Mouse (Mus musculus) heart, adult 2 months (tissue): ENCODE results near the gene 9430038I01Rik. TPM values are rescaled to one million over a fixed set of nuclear protein-coding genes. Genes with fewer than 3 reads are reported as not detected.

Experiments
- DNase-seq, 2 experiments: peaks; one replicate each; pipeline ENCODE4 v3.0.0; 2021
- H3K27ac ChIP-seq: fragments of 200-600 bp; 2 replicates; pipeline ENCODE4 v1.8.1; 2022
- H3K27me3 ChIP-seq: fragments of 200-500 bp; 2 replicates; pipeline ENCODE4 v1.6.1; 2012; ENCODE audit warnings: mild to moderate bottlenecking, low read length, inconsistent platforms, mixed read lengths; ENCODE audit not compliant: control insufficient read depth, insufficient read depth
- H3K36me3 ChIP-seq: fragments of 200-500 bp; 2 replicates; pipeline ENCODE4 v1.6.1; 2012; ENCODE audit warnings: low read length, inconsistent platforms; ENCODE audit not compliant: control insufficient read depth, insufficient read depth
- H3K4me1 ChIP-seq: fragments of 200-500 bp; 2 replicates; pipeline ENCODE4 v1.6.1; 2011; ENCODE audit warnings: low read length; ENCODE audit not compliant: control insufficient read depth, insufficient read depth
- H3K4me3 ChIP-seq: fragments of 200-600 bp; 2 replicates; pipeline ENCODE4 v1.8.1; 2022
- H3K79me2 ChIP-seq: fragments of 200-500 bp; replicated peaks from 2 replicates; pipeline ENCODE4 v1.6.1; 2012; ENCODE audit warnings: mild to moderate bottlenecking, inconsistent platforms, low read length, moderate library complexity, mixed read lengths; ENCODE audit not compliant: control insufficient read depth, insufficient read depth
- H3K9ac ChIP-seq: fragments of 200-500 bp; 2 replicates; pipeline ENCODE4 v1.6.1; 2012; ENCODE audit warnings: low read depth, mild to moderate bottlenecking, control low read depth, inconsistent platforms, low read length, mixed read lengths
- CTCF ChIP-seq: fragments of 200-600 bp; IDR thresholded peaks from 2 replicates; pipeline ENCODE4 v1.8.1; 2022; ENCODE audit warnings: antibody characterized with exemption, mild to moderate bottlenecking, moderate library complexity
- EP300 ChIP-seq: fragments of 200-500 bp; IDR thresholded peaks from 2 replicates; pipeline ENCODE4 v1.6.1; 2011; ENCODE audit warnings: low read depth, low read length, control low read depth; ENCODE audit not compliant: insufficient read depth
- POLR2A ChIP-seq: fragments of 200-500 bp; IDR thresholded peaks from 2 replicates; pipeline ENCODE4 v1.6.1; 2011; ENCODE audit warnings: mild to moderate bottlenecking, low read depth, low read length, control low read depth; ENCODE audit not compliant: insufficient read depth
- WGBS: fragments of 180-500 bp; shearing (Covaris S2); methylation state at CpG from one replicate; pipeline ENCODE4 v1.1.7; 2018; 5-methylcytosine and 5-hydroxymethylcytosine counted together
- intact Hi-C: fragments of 180-260 bp; cut with DNase I; formaldehyde crosslinking; loops from one replicate; pipeline ENCODE4 v1.15.1; 2025
- polyA plus RNA-seq: library from polyadenylated mRNA; depleted of rRNA; stranded (reverse); fragments of >200 nt; gene quantifications from 2 replicates; pipeline ENCODE4 v1.2.3, GENCODE M21; 2012
- total RNA-seq, 2 experiments: library from RNA; stranded (reverse); gene quantifications; 2 replicates each; pipeline ENCODE4 v1.2.3; 2021

The 9430038I01Rik gene
- total and polyA plus RNA-seq, 3 experiments: 5.6 to 7.8 (median 7.2) TPM

GRCm38 (mm10) chr7:137437440-137438178 lies 27.0 kb upstream of the 9430038I01Rik start, which contains the start of gene Glrx3:
TSS of gene Glrx3 (plus strand) at chr7:137437614.
- Histone ChIP-seq H3K4me3 (peak within 1 kb of the TSS; percentile 74), H3K79me2 (0 out of 2 replicates have a peak, but pooled peaks cover 3% of the 10 kb centered on the region), H3K4me1 (peaks cover 9% of the 10 kb centered on the region), H3K27ac (peak within 1 kb of the TSS; percentile 81), H3K27me3 (no peaks in the 10 kb centered on the region), H3K36me3 (0 out of 2 replicates have a peak, but pooled peaks cover 2% of the 10 kb centered on the region), H3K9ac (peak within 1 kb of the TSS; percentile 85)
- DNase-seq: peak; percentile 98
- peak; percentile 65 for TF ChIP-seq POLR2A
- TF ChIP-seq CTCF: no peak
- under 1% methylated on average over 68 of the region's 69 CpGs for WGBS
- intact Hi-C loops: loop anchor here (1.0 kb wide), 1 partner anchor 27 kb away; the partner anchor contains the start of gene 9430038I01Rik

GRCm38 (mm10) chr7:137436901-137437300 lies 26.3 kb upstream of the 9430038I01Rik start:
- H3K27ac ChIP-seq: peak overlapping the region; percentile 81
- 0 out of 2 replicates have a peak, but pooled peaks cover 3% of the 10 kb centered on the region for H3K79me2 ChIP-seq
- no peaks in the 10 kb centered on the region for H3K27me3 ChIP-seq
- intact Hi-C loops: loop anchor here (1.0 kb wide), 1 partner anchor 27 kb away; the partner anchor contains the start of gene 9430038I01Rik
- 80% methylated on average over 6 of the region's 6 CpGs for WGBS
- H3K9ac ChIP-seq: no peak overlapping the region
- TF ChIP-seq EP300 (no peak), CTCF (no peak), POLR2A (no peak)
- H3K36me3 ChIP-seq: 0 out of 2 replicates have a peak, but pooled peaks cover 2% of the 10 kb centered on the region
- H3K4me3 ChIP-seq: no peak overlapping the region
- DNase-seq: no peak
- peaks cover 8% of the 10 kb centered on the region for H3K4me1 ChIP-seq

- DNase-seq: no peak
- Histone ChIP-seq H3K4me1 (no peaks in the 10 kb centered on the region), H3K27ac (no peak overlapping the region), H3K27me3 (no peaks in the 10 kb centered on the region), H3K36me3 (no peaks in the 10 kb centered on the region), H3K9ac (no peak overlapping the region), H3K79me2 (no peaks in the 10 kb centered on the region), H3K4me3 (no peak overlapping the region)
- no peak for TF ChIP-seq POLR2A
- WGBS: 67% methylated on average over 13 of the region's 13 CpGs
- intact Hi-C loops: no loop called here
These were observed 21.4 kb upstream of the 9430038I01Rik start for GRCm38 (mm10) chr7:137431769-137432603.

DNA sequence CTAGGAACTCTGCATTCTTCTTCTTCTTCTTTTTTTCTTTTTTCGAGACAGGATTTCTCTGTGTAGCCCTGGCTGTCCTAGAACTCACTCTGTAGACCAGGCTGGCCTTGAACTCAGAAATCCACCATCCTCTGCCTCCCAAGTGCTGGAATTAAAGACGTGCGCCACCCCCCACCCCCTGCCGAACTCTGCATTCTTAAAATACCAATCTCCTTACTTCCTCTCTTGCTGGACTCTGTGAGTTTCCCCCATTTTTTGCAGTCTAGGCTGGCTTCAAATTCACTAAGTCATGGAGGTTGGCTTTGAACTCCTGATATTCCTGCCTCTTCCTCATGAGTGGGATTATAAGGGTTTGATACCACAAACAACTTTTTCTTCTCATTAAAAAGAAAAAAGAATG lies 16.1 kb upstream of the 9430038I01Rik start:
- Histone ChIP-seq H3K79me2 (no peaks in the 10 kb centered on the region), H3K4me1 (no peaks in the 10 kb centered on the region), H3K27ac (no peak overlapping the region), H3K9ac (no peak overlapping the region), H3K36me3 (no peaks in the 10 kb centered on the region), H3K27me3 (no peaks in the 10 kb centered on the region), H3K4me3 (no peak overlapping the region)
- WGBS: 52% methylated on average over 4 of the region's 4 CpGs
- no peak for DNase-seq
- TF ChIP-seq CTCF (no peak), POLR2A (no peak), EP300 (no peak)
- intact Hi-C loops: no loop called here

GRCm38 (mm10) chr7:137421236-137421635 lies 10.7 kb upstream of the 9430038I01Rik start:
- H3K4me1 ChIP-seq: no peaks in the 10 kb centered on the region
- H3K4me3 ChIP-seq: no peak overlapping the region
- H3K27ac ChIP-seq: no peak overlapping the region
- intact Hi-C loops: no loop called here
- no peak overlapping the region for H3K9ac ChIP-seq
- no peaks in the 10 kb centered on the region for H3K27me3 ChIP-seq
- DNase-seq: no peak
- 94% methylated on average over 4 of the region's 4 CpGs for WGBS
- TF ChIP-seq EP300: no peak
- H3K36me3 ChIP-seq: no peaks in the 10 kb centered on the region
- no peaks in the 10 kb centered on the region for H3K79me2 ChIP-seq

DNA sequence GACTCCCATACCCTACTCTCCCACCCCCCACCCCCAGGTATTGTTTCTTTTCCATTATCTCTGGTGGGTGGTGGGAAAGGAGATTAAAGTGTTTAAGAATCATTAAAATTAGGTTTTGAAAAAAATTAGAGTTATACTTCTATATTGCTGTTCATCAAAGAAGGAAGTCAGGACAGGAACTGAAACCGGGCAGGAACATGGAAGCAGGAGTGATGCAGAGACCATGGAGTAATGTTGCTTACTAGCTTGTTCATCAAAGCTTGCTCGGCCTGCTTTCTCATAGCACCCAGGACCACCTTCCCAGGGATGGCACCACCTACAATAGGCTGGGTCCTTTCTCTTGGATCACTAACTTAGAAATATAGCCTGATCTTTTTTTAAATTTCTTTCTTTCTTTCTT lies 10.0 kb upstream of the 9430038I01Rik start:
- Histone ChIP-seq H3K4me3 (no peak overlapping the region), H3K79me2 (no peaks in the 10 kb centered on the region), H3K27ac (no peak overlapping the region), H3K36me3 (no peaks in the 10 kb centered on the region), H3K9ac (no peak overlapping the region), H3K27me3 (no peaks in the 10 kb centered on the region), H3K4me1 (no peaks in the 10 kb centered on the region)
- intact Hi-C loops: no loop called here
- TF ChIP-seq EP300 (no peak), CTCF (no peak), POLR2A (no peak)
- 81% methylated on average over 2 of the region's 2 CpGs for WGBS
- no peak for DNase-seq
